Mouse (Mus musculus) lung, postnatal 36 days (tissue): ENCODE measurements around the gene Gm20908.
"Not testable (repeated sequence)": the region's sequence is repeated elsewhere in the genome, so short reads cannot be mapped to it uniquely, and the experiment has no call there.

ENCODE experiments used
- DNase-seq: peaks from one replicate; pipeline ENCODE4 v3.0.0; 2022; ENCODE audit warnings: mixed read lengths

Gm20908 gene

GRCm38 (mm10) chrY:64472966-64473365, at the start of gene Gm20908:
Gm20908 (plus strand) TSS chrY:64473266.
- DNase-seq = not testable (repeated sequence)
